Mouse (Mus musculus) macrophage (primary cell): Measurements from ENCODE around the gene 1600002K03Rik. TPM values are rescaled to one million over a fixed set of nuclear protein-coding genes. Genes with fewer than 3 reads are reported as not detected.
A peak's percentile ranks its signal among the peaks of the same experiment; 100 is the strongest.

Experiments
- H3K27ac ChIP-seq: fragments of 350-480 bp; formaldehyde crosslinking; 2 replicates; pipeline ENCODE4 v1.9.0; 2021
- H3K36me3 ChIP-seq: fragments of 350-480 bp; formaldehyde crosslinking; 2 replicates; pipeline ENCODE4 v1.9.0; 2021; ENCODE audit errors: inconsistent target
- H3K4me3 ChIP-seq: fragments of 350-480 bp; formaldehyde crosslinking; 2 replicates; pipeline ENCODE4 v1.9.0; 2021; ENCODE audit errors: inconsistent target
- H3K79me2 ChIP-seq: fragments of 350-480 bp; formaldehyde crosslinking; 2 replicates; pipeline ENCODE4 v1.9.0; 2021; ENCODE audit errors: inconsistent target
- WGBS: methylation state at CpG from one replicate; pipeline ENCODE4 v1.1.7; 2026; ENCODE audit warnings: inconsistent platforms; ENCODE audit not compliant: missing documents; 5-methylcytosine and 5-hydroxymethylcytosine counted together
- polyA plus RNA-seq: library from polyadenylated mRNA; stranded (reverse); fragments of 250-400 nt; gene quantifications from 3 replicates; pipeline ENCODE4 v1.2.4, GENCODE M21; 2018; ENCODE audit warnings: inconsistent platforms

Gene 1600002K03Rik
- polyA plus RNA-seq, 1 experiment from 2014 or later: 4.4 TPM

GRCm38 (mm10) chr10:80146568-80147011 lies 26.2 kb upstream of the 1600002K03Rik start:
- 93% methylated on average over 4 of the region's 4 CpGs for WGBS
- Histone ChIP-seq H3K27ac (no peak overlapping the region), H3K4me3 (no peak overlapping the region), H3K36me3 (peaks cover 12% of the 10 kb centered on the region), H3K79me2 (peaks cover 64% of the 10 kb centered on the region)

GRCm38 (mm10) chr10:80147146-80147718 lies 25.5 kb upstream of the 1600002K03Rik start:
- peak overlapping the region; percentile 93 for H3K27ac ChIP-seq
- WGBS: 87% methylated on average over 5 of the region's 5 CpGs
- no peak overlapping the region for H3K4me3 ChIP-seq
- H3K36me3 ChIP-seq: peaks cover 12% of the 10 kb centered on the region
- peaks cover 70% of the 10 kb centered on the region for H3K79me2 ChIP-seq

- Histone ChIP-seq H3K36me3 (peaks cover 13% of the 10 kb centered on the region), H3K79me2 (peaks cover 71% of the 10 kb centered on the region), H3K27ac (peak within 1 kb of the TSS; percentile 93), H3K4me3 (peak within 1 kb of the TSS; percentile 65)
- WGBS: 1% methylated on average over 40 of the region's 42 CpGs
These were observed 24.8 kb upstream of the 1600002K03Rik start, which contains the start of gene Midn for GRCm38 (mm10) chr10:80147719-80148601. TSS of gene Midn (plus strand) at chr10:80148272.

GRCm38 (mm10) chr10:80148610-80149290 lies 24.0 kb upstream of the 1600002K03Rik start:
- peaks cover 71% of the 10 kb centered on the region for H3K79me2 ChIP-seq
- peak overlapping the region; percentile 93 for H3K27ac ChIP-seq
- peaks cover 19% of the 10 kb centered on the region for H3K36me3 ChIP-seq
- peak overlapping the region; percentile 65 for H3K4me3 ChIP-seq
- WGBS: under 1% methylated on average over 32 of the region's 57 CpGs

GRCm38 (mm10) chr10:80149291-80150225 lies 23.2 kb upstream of the 1600002K03Rik start:
- peak overlapping the region; percentile 65 for H3K4me3 ChIP-seq
- WGBS: under 1% methylated on average over 81 of the region's 88 CpGs
- peaks cover 71% of the 10 kb centered on the region for H3K79me2 ChIP-seq
- H3K36me3 ChIP-seq: peaks cover 19% of the 10 kb centered on the region
- H3K27ac ChIP-seq: peak overlapping the region; percentile 93

- Histone ChIP-seq H3K4me3 (peak overlapping the region; percentile 65), H3K79me2 (peaks cover 71% of the 10 kb centered on the region), H3K27ac (peak overlapping the region; percentile 92), H3K36me3 (peaks cover 24% of the 10 kb centered on the region)
- WGBS: 1% methylated on average over 54 of the region's 71 CpGs
These were observed 22.2 kb upstream of the 1600002K03Rik start for GRCm38 (mm10) chr10:80150226-80151210.

- Histone ChIP-seq H3K27ac (peak overlapping the region; percentile 92), H3K36me3 (peaks cover 27% of the 10 kb centered on the region), H3K79me2 (peaks cover 69% of the 10 kb centered on the region), H3K4me3 (peak overlapping the region; percentile 59)
- under 1% methylated on average over 25 of the region's 26 CpGs for WGBS
These were observed 21.3 kb upstream of the 1600002K03Rik start for GRCm38 (mm10) chr10:80151211-80152034.

GRCm38 (mm10) chr10:80152071-80152872 lies 20.5 kb upstream of the 1600002K03Rik start:
- peak overlapping the region; percentile 92 for H3K27ac ChIP-seq
- peaks cover 34% of the 10 kb centered on the region for H3K36me3 ChIP-seq
- peak overlapping the region; percentile 59 for H3K4me3 ChIP-seq
- peaks cover 73% of the 10 kb centered on the region for H3K79me2 ChIP-seq
- 33% methylated on average over 15 of the region's 15 CpGs for WGBS

- 48% methylated on average over 3 of the region's 3 CpGs for WGBS
- H3K79me2 ChIP-seq: peaks cover 75% of the 10 kb centered on the region
- H3K27ac ChIP-seq: peak overlapping the region; percentile 92
- H3K36me3 ChIP-seq: peaks cover 37% of the 10 kb centered on the region
- no peak overlapping the region; the same call in 1 of the 2 replicates for H3K4me3 ChIP-seq
These were observed 19.9 kb upstream of the 1600002K03Rik start for GRCm38 (mm10) chr10:80152873-80153260.

GRCm38 (mm10) chr10:80153713-80154112 lies 19.0 kb upstream of the 1600002K03Rik start:
- Histone ChIP-seq H3K36me3 (peaks cover 37% of the 10 kb centered on the region), H3K79me2 (peaks cover 75% of the 10 kb centered on the region), H3K4me3 (no peak overlapping the region), H3K27ac (no peak overlapping the region)
- 95% methylated on average over 18 of the region's 19 CpGs for WGBS

- 86% methylated on average over 7 of the region's 7 CpGs for WGBS
- no peak overlapping the region for H3K4me3 ChIP-seq
- H3K36me3 ChIP-seq: peaks cover 37% of the 10 kb centered on the region
- H3K79me2 ChIP-seq: peaks cover 75% of the 10 kb centered on the region
- H3K27ac ChIP-seq: no peak overlapping the region
These were observed 18.4 kb upstream of the 1600002K03Rik start for GRCm38 (mm10) chr10:80154384-80154783.
